Mouse (Mus musculus): ENCODE results near the gene Ust. TPM values are rescaled to one million over a fixed set of nuclear protein-coding genes. Genes with fewer than 3 reads are reported as not detected.

Gene Ust
- total and polyA plus RNA-seq, 3 experiments = not detected

DNA sequence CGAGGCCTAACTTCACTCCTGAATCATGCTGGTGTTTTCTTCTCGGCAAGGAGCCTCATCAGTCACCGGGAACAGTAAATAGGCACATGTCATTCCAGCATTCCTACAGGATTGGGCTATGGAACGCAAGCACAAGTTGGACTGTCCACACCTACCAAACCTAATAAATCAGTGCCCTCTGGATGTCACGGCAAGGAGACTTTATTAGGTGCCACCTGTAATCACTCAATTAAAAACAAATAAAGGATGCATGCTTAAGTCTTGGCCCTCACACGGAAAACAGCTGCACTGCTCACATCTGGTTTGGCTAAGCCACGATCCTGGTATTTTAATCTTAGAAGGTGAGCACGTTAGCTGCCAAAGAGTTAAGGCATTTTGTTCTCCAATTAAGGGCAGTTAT, 294.6 kb downstream of the Ust start:
- in situ Hi-C loops (cut with MboI; ENCODE audit: low pct_ligation_motif_present, low pct_unique_long_range_greater_than_20kb, low sequenced_read_pairs) (no loop called here), dilution Hi-C loops (cut with MboI; ENCODE audit: extremely low pct_ligation_motif_present, extremely low pct_unique_long_range_greater_than_20kb, low sequenced_read_pairs) (no loop called here)
- no peak for DNase-seq (ENCODE audit: extremely low read depth)
- Histone ChIP-seq H3K27me3 (replicated peaks) (no peaks in the 10 kb centered on the region), H3K9ac (ENCODE audit: insufficient read depth, low read depth) (no peak overlapping the region), H3K27ac (ENCODE audit: insufficient read depth, low read depth) (no peak overlapping the region), H3K4me2 (ENCODE audit: insufficient read depth, low read depth, poor library complexity, severe bottlenecking) (no peak overlapping the region), H3K36me3 (replicated peaks in 1 of 2; ENCODE audit: control insufficient read depth in 1 of 2, insufficient read depth in 1 of 2, low read length in 1 of 2) (no peaks in the 10 kb centered on the region), H3K9me3 (replicated peaks; ENCODE audit: low read length) (no peaks in the 10 kb centered on the region), H3K4me3 (replicated peaks in 1 of 3; ENCODE audit: low read depth in 2 of 3, low read length in 2 of 3, poor library complexity in 1 of 3) (no peak overlapping the region), H3K79me2 (replicated peaks; ENCODE audit: control insufficient read depth, extremely low read depth, insufficient read depth, poor library complexity, severe bottlenecking) (no peaks in the 10 kb centered on the region), H3K4me1 (ENCODE audit: control insufficient read depth in 1 of 2, insufficient read depth in 2 of 2) (0 out of 4 replicates have a peak, but pooled peaks cover 0 to 5% of the 10 kb centered on the region in 2 experiments)
- TF ChIP-seq BHLHE40 (IDR thresholded peaks at IDR 0.05; ENCODE audit: low read depth, low read length) (no peak), TCF12 (IDR thresholded peaks at IDR 0.05; ENCODE audit: low read depth, low read length) (no peak), MEF2A (IDR thresholded peaks at IDR 0.05; ENCODE audit: borderline replicate concordance, low read depth, low read length) (no peak)

DNA sequence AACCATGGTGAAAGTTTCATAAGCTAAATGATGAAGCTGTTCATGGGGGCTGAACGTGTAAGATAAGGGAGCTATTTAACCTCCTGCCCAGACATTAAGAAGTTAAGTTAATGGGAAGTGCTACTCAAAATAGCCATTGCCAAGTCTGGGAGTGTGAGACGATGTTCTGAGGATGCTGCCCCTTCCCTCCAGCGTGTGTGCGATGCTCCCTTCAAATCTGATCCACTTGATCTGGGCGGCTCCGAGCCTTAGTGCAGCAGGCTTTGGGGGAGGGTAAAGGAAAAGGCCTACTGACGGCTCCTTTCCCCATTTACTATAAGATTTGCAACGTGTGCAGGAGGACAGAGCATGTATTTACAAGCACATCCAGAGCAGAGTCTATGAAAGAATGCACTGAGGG, 301.7 kb downstream of the Ust start:
- Histone ChIP-seq H3K79me2 (replicated peaks; ENCODE audit: control insufficient read depth, extremely low read depth, insufficient read depth, poor library complexity, severe bottlenecking) (no peaks in the 10 kb centered on the region), H3K27ac (ENCODE audit: insufficient read depth, low read depth) (no peak overlapping the region), H3K4me1 (ENCODE audit: control insufficient read depth in 1 of 2, insufficient read depth in 2 of 2) (peaks cover 13 to 15% of the 10 kb centered on the region in 2 experiments), H3K27me3 (replicated peaks) (no peaks in the 10 kb centered on the region), H3K4me3 (replicated peaks in 1 of 3; ENCODE audit: low read depth in 2 of 3, low read length in 2 of 3, poor library complexity in 1 of 3) (no peak overlapping the region), H3K9ac (ENCODE audit: insufficient read depth, low read depth) (no peak overlapping the region), H3K36me3 (replicated peaks in 1 of 2; ENCODE audit: control insufficient read depth in 1 of 2, insufficient read depth in 1 of 2, low read length in 1 of 2) (no peaks in the 10 kb centered on the region), H3K9me3 (replicated peaks; ENCODE audit: low read length) (no peaks in the 10 kb centered on the region), H3K4me2 (ENCODE audit: insufficient read depth, low read depth, poor library complexity, severe bottlenecking) (no peak overlapping the region)
- dilution Hi-C loops (cut with MboI; ENCODE audit: extremely low pct_ligation_motif_present, extremely low pct_unique_long_range_greater_than_20kb, low sequenced_read_pairs) = no loop called here
- TF ChIP-seq RCOR1 (conservative IDR thresholded peaks at IDR 0.05; ENCODE audit: low read depth, low read length) = no peak
- no peak for TF ChIP-seq GABPA (IDR thresholded peaks at IDR 0.05; ENCODE audit: insufficient replicate concordance, low read depth, low read length)
- no peak for TF ChIP-seq ELF1 (IDR thresholded peaks at IDR 0.05; ENCODE audit: low read depth, low read length)
- no peak for TF ChIP-seq UBTF (IDR thresholded peaks at IDR 0.05; ENCODE audit: low read depth, low read length)
- TF ChIP-seq ZKSCAN1 (IDR thresholded peaks at IDR 0.05; ENCODE audit: borderline replicate concordance, low read depth, low read length) = no peak
- no peak for TF ChIP-seq TCF12 (IDR thresholded peaks at IDR 0.05; ENCODE audit: low read depth, low read length)
- TF ChIP-seq MAFK (IDR thresholded peaks at IDR 0.05; ENCODE audit: insufficient replicate concordance, low read length) = no peak
- TF ChIP-seq CTCF (conservative IDR thresholded peaks at IDR 0.05 in 1 of 2, IDR thresholded peaks at IDR 0.05 in 1 of 2; ENCODE audit: low read depth in 2 of 2, low read length in 2 of 2) = no peak
- TF ChIP-seq BHLHE40 (IDR thresholded peaks at IDR 0.05; ENCODE audit: low read depth, low read length) = no peak
- no peak for TF ChIP-seq NELFE (IDR thresholded peaks at IDR 0.05; ENCODE audit: low read depth, low read length)
- no peak for TF ChIP-seq ZC3H11A (IDR thresholded peaks at IDR 0.05; ENCODE audit: low read depth, low read length)
- no peak for TF ChIP-seq MXI1 (IDR thresholded peaks at IDR 0.05; ENCODE audit: low read depth, low read length)
- no peak for TF ChIP-seq KAT2A (IDR thresholded peaks at IDR 0.05; ENCODE audit: insufficient replicate concordance, low read length)
- TF ChIP-seq IRF4 (IDR thresholded peaks at IDR 0.05; ENCODE audit: low read depth, low read length) = no peak
- TF ChIP-seq NRF1 (IDR thresholded peaks at IDR 0.05; ENCODE audit: low read depth, low read length) = no peak
- TF ChIP-seq USF2 (conservative IDR thresholded peaks at IDR 0.05; ENCODE audit: low read depth, low read length) = no peak
- in situ Hi-C loops (cut with MboI; ENCODE audit: low pct_ligation_motif_present, low pct_unique_long_range_greater_than_20kb, low sequenced_read_pairs) = no loop called here
- DNase-seq (ENCODE audit: extremely low read depth) = no peak

Data from CH12.LX (cell line).